Mouse (Mus musculus) left cerebral cortex, postnatal 36 days (tissue): ENCODE data around the gene Top3a. TPM values are rescaled to one million over a fixed set of nuclear protein-coding genes. Genes with fewer than 3 reads are reported as not detected.

Source experiments
- DNase-seq, 2 experiments: peaks; one replicate each; pipeline ENCODE4 v3.0.0; 2021 to 2022; ENCODE audit warnings: low spot score in 2 of 2, mixed read lengths in 1 of 2
- intact Hi-C: fragments of 180-260 bp; cut with DNase I; formaldehyde crosslinking; loops from one replicate; pipeline ENCODE4 v1.15.1; 2025
- microRNA-seq: library from miRNA; unstranded; fragments of <30 nt; microRNA quantifications from one replicate; pipeline ENCODE4 v1.2.0, GENCODE M21; 2022
- total RNA-seq, 2 experiments: library from RNA; stranded (reverse); gene quantifications; 2 replicates each; pipeline ENCODE4 v1.2.3; 2021

The Top3a gene
- total RNA-seq, 2 experiments from 2014 or later, result 4.0 to 5.2 TPM

DNA sequence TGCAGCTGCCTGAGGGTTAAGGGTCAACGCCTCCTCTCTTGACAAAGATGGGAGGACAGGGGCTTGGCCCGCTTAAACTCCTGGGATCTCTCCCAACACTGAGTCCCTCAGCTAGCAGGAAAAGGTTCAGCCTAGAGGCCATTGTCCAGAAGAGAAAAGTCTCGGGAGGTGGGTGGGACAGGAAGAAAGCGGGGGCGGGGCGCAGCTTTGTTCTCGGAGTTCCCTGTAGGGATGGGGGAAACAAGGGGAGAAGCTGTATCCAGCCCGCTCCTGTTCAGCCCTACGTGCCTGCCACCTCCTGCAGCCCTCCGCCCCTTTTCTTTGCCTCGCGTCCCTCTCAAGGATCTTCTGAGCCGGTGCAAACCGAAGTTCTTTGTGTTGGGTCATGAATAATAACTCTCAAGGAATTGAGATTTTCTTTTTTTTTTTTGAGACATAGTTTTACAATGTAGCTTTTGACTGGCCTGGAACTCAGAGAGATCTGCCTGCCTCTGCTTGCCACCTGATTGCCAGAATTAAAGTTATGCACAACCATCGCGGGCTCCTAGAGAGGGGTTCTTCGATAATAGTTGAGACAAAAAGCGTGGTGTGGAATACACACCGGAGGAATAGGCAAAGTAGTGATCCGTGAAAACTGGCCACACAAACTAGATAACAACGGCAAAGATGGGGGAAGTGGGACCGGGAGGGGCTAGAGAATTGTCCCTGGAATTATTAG is 78.2 kb downstream of the Top3a start:
- DNase-seq, result peak in 1 of 2 experiments; percentile 26
- intact Hi-C loops, result loop anchor here (2.0 to 10.0 kb wide), 2 partner anchors 28 to 164 kb away; partner anchors contain the start of genes Alkbh5 and Flii

GRCm38 (mm10) chr11:60697561-60697960 is 79.6 kb downstream of the Top3a start:
- intact Hi-C loops, result loop anchor here (10.0 kb wide), 1 partner anchor 163 kb away; the partner anchor contains the start of gene Alkbh5
- DNase-seq, result no peak

DNA sequence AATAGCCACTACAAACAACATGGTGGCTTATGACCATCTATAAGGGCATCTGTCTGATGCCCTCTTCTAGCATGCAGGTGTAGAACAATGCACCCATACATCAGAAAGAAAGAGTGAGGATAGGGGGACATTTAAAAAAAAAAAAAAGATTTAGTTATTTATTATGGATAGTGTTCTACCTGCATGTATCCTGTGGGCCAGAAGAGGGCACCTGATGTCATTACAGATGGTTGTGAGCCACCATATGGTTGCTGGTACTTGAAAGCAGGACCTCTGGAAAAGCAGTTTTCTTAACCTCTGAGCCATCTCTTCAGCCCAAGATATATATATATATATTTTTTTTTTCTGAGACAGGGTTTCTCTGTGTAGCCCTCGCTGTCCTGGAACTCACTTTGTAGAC is 81.0 kb downstream of the Top3a start:
- no peak for DNase-seq
- intact Hi-C loops, result loop anchor here (10.0 kb wide), 1 partner anchor 161 kb away; the partner anchor contains the start of gene Alkbh5

Small RNAs within 50 kb of the gene (microRNA-seq; reads per million reads assigned to microRNA genes)
- gene Mir5100, result 1.8 reads per million

Other genes starting within 250 kb of the Top3a start
- gene Alkbh5, start 241.0 kb downstream of the Top3a start, total RNA-seq, result 10 to 100 TPM; 54.6 to 55.8 TPM
- gene Llgl1, start 77.6 kb downstream of the Top3a start, total RNA-seq, result 10 to 100 TPM; 37.9 to 41.0 TPM
- 10 to 100 TPM; 59.5 to 67.6 TPM for gene Flii, start 50.1 kb downstream of the Top3a start, total RNA-seq
- 10 to 100 TPM; 19.4 to 21.6 TPM for gene Mief2, start 49.0 kb downstream of the Top3a start, total RNA-seq
- 10 to 100 TPM; 30.2 to 31.8 TPM for gene Smcr8, start 159 bp upstream of the Top3a start, total RNA-seq
- 1 to 10 TPM; 2.1 to 2.2 TPM for gene Shmt1, start 34.4 kb upstream of the Top3a start, total RNA-seq
- gene Dhrs7b, start 53.3 kb upstream of the Top3a start, total RNA-seq, result 10 to 100 TPM; 26.9 to 32.1 TPM
- gene Tmem11, start 101.9 kb upstream of the Top3a start, total RNA-seq, result 10 to 100 TPM; 28.3 to 28.4 TPM
- 10 to 100 TPM in 1 of 2 experiments, 1 to 10 TPM in 1; 8.0 to 10.8 TPM for gene Natd1, start 137.4 kb upstream of the Top3a start, total RNA-seq
- 10 to 100 TPM; 13.2 to 13.3 TPM for gene Map2k3, start 154.7 kb upstream of the Top3a start, total RNA-seq
- gene Kcnj12, start 245.2 kb upstream of the Top3a start, total RNA-seq, result 10 to 100 TPM; 17.9 to 18.2 TPM